Mouse (Mus musculus): ENCODE data around the gene Psmc6.

DNA sequence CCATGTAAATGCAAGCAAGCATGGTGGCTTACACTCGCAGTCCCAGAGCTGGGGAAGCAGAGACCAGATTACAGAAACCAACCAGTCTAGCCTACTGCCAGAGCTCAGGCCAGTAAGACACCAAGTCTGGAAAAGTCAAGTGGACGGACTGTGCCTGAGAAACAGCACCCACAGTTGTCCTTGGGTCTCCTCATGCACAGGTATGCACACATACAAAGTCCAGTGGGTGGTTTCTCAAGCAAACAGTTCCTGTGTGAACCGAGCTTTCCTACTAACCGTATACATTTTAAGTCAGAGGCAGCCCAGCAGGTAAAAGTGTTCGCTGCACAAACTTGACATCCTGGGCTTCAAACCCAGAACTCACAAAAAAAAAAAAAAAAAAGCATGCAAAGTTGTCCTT, 23.7 kb upstream of the Psmc6 start:
- no peak for TF ChIP-seq POLR2A (IDR thresholded peaks at IDR 0.05; ENCODE audit: borderline replicate concordance, extremely low read depth, low read depth, low read length)
- no peak for TF ChIP-seq CTCF (IDR thresholded peaks at IDR 0.05; ENCODE audit: insufficient read depth, low read length)

Measured in lung, adult 2 months (tissue).